Mouse (Mus musculus): ENCODE data around the gene Tmem69. TPM values are rescaled to one million over a fixed set of nuclear protein-coding genes. Genes with fewer than 3 reads are reported as not detected.

The Tmem69 gene
- 20.5 and 24.4 TPM in 2 replicates for total RNA-seq (2021)
- long read RNA-seq, experiment 1: 0 reads
- long read RNA-seq, experiment 2, partial matches to known transcripts: 0 of 2 reads
- long read RNA-seq, experiment 2, other reads (novel, unspliced or antisense): 1 of 2 reads

GRCm38 (mm10) chr4:116555413-116556300 is at the start of gene Tmem69:
Tmem69 (minus strand) TSS chr4:116555936.
- DNase-seq: peak; percentile 91

GRCm38 (mm10) chr4:116596978-116597881 is 41.5 kb upstream of the Tmem69 start:
- DNase-seq: peak; percentile 96

GRCm38 (mm10) chr4:116596379-116596778 is 40.6 kb upstream of the Tmem69 start, which contains the start of gene Ccdc17:
Ccdc17 (plus strand) TSS chr4:116596654.
- DNase-seq: no peak

GRCm38 (mm10) chr4:116595793-116596192 is 40.1 kb upstream of the Tmem69 start:
- DNase-seq: no peak

GRCm38 (mm10) chr4:116558151-116558882 is 2.6 kb upstream of the Tmem69 start:
- peak; percentile 34 for DNase-seq

- peak; percentile 99 for DNase-seq
These were observed 1.8 kb upstream of the Tmem69 start, which contains the start of gene Gpbp1l1 for GRCm38 (mm10) chr4:116557306-116558121. Gpbp1l1 (plus strand) TSS chr4:116557658.

- peak; percentile 96 for DNase-seq
These were observed 997 bp upstream of the Tmem69 start for GRCm38 (mm10) chr4:116556561-116557305.

GRCm38 (mm10) chr4:116553035-116553434 is 2.7 kb downstream of the Tmem69 start:
- DNase-seq: no peak

- no peak for DNase-seq
These were observed 5.3 kb downstream of the Tmem69 start for GRCm38 (mm10) chr4:116550432-116550831.

- no peak for DNase-seq
These were observed 18.0 kb downstream of the Tmem69 start for GRCm38 (mm10) chr4:116537737-116538136.

- no peak for DNase-seq
These were observed 19.4 kb downstream of the Tmem69 start for GRCm38 (mm10) chr4:116536351-116536750.

- DNase-seq: no peak
These were observed 24.6 kb downstream of the Tmem69 start for GRCm38 (mm10) chr4:116531109-116531508.

GRCm38 (mm10) chr4:116507425-116508218 is 48.1 kb downstream of the Tmem69 start, which contains the start of gene Ipp:
Ipp (plus strand) TSS chr4:116507549.
- DNase-seq: peak; percentile 98

- DNase-seq: peak; percentile 15
These were observed 48.8 kb downstream of the Tmem69 start for GRCm38 (mm10) chr4:116506886-116507424.
